Mouse (Mus musculus): ENCODE data around the gene Tln2. TPM values are rescaled to one million over a fixed set of nuclear protein-coding genes. Genes with fewer than 3 reads are reported as not detected.
"Not testable (repeated sequence)": the region's sequence is repeated elsewhere in the genome, so short reads cannot be mapped to it uniquely, and the experiment has no call there.

The Tln2 gene
- polyA plus RNA-seq, 1 experiment, result 17.0 TPM

DNA sequence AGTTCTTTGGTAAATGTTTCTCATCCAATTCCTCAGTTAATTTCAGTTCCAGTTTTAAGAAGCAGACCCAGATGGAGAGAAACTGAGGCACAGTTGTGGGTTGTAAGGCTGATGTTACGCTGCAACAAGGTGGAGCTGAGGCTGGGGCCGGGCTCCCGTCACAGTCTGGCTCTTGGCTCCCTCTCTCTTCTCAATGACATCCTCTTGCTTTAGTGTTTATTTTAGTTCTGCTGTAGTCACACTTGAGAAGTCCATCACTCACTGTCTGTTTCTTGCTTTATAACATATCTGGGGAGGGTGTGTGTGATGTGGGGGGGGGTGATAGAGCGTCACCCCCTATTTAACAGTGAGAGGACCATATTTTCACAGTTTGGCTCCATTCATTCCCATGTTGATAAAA lies 272.0 kb downstream of the Tln2 start:
- H3K9ac ChIP-seq (ENCODE audit: low read depth, poor library complexity, severe bottlenecking), result no peak overlapping the region
- no peak overlapping the region for H3K4me3 ChIP-seq (ENCODE audit: low read depth, low read length)
- H3K4me1 ChIP-seq (ENCODE audit: control insufficient read depth, insufficient read depth, low read length), result no peaks in the 10 kb centered on the region
- H3K9me3 ChIP-seq (replicated peaks; ENCODE audit: control insufficient read depth, insufficient read depth, low read length, poor library complexity, severe bottlenecking), result no peaks in the 10 kb centered on the region
- no peaks in the 10 kb centered on the region for H3K27me3 ChIP-seq (ENCODE audit: control insufficient read depth, insufficient read depth, low read length, poor library complexity, severe bottlenecking)
- H3K36me3 ChIP-seq (ENCODE audit: control insufficient read depth, insufficient read depth, low read length, poor library complexity, severe bottlenecking), result no peaks in the 10 kb centered on the region
- TF ChIP-seq POLR2A (IDR thresholded peaks at IDR 0.05; ENCODE audit: insufficient read depth, low read length) (no peak), EP300 (IDR thresholded peaks at IDR 0.05; ENCODE audit: insufficient read depth, low read depth, low read length) (no peak), CTCF (IDR thresholded peaks at IDR 0.05; ENCODE audit: low read depth, low read length) (no peak)
- no peak overlapping the region for H3K27ac ChIP-seq (ENCODE audit: insufficient read depth, low read length)

DNA sequence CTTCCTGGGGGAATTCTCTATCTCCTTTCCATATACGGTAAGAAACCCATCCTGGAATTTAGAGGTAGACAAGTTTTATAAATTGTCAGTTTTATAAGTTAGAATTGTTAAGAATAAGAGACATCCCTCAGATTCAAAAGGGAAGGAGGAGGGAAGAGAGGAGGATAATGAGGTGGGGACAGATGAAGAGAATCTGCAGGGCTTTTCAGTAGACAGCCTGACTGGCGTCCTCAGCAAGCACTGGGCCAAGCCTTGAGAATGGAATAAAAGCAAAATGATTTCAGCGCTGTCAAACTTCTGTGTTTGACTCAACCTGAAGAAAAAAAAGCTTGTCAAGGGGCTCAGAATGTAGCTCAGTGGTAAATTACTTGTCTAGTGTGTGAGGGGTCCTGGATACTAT lies 272.7 kb downstream of the Tln2 start:
- Histone ChIP-seq H3K4me1 (ENCODE audit: control insufficient read depth, insufficient read depth, low read length) (no peaks in the 10 kb centered on the region), H3K27me3 (ENCODE audit: control insufficient read depth, insufficient read depth, low read length, poor library complexity, severe bottlenecking) (no peaks in the 10 kb centered on the region), H3K27ac (ENCODE audit: insufficient read depth, low read length) (no peak overlapping the region), H3K9ac (ENCODE audit: low read depth, poor library complexity, severe bottlenecking) (no peak overlapping the region), H3K9me3 (replicated peaks; ENCODE audit: control insufficient read depth, insufficient read depth, low read length, poor library complexity, severe bottlenecking) (no peaks in the 10 kb centered on the region), H3K36me3 (ENCODE audit: control insufficient read depth, insufficient read depth, low read length, poor library complexity, severe bottlenecking) (no peaks in the 10 kb centered on the region), H3K4me3 (ENCODE audit: low read depth, low read length) (no peak overlapping the region)
- TF ChIP-seq POLR2A (IDR thresholded peaks at IDR 0.05; ENCODE audit: insufficient read depth, low read length), result no peak
- TF ChIP-seq CTCF (IDR thresholded peaks at IDR 0.05; ENCODE audit: low read depth, low read length), result no peak
- no peak for TF ChIP-seq EP300 (IDR thresholded peaks at IDR 0.05; ENCODE audit: insufficient read depth, low read depth, low read length)

DNA sequence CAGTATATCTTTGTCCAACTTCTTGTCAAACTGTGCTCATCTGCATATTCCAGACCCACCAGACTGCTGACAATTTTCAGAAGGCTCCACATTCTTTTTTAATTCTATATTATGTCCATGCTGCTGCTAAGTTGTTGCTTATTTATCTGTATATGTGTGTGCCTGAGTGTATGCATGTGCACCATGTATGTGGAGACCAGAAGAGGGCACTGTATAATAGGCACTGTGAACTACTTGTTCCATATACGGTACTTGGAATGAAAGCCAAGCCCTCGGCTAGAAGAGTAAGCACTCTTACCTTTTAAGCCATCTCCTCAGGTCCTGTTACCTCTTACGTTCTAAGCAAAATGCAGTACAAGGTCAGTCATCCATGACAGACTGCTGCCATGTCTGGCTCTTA lies 274.0 kb downstream of the Tln2 start:
- no peak overlapping the region for H3K4me3 ChIP-seq (ENCODE audit: low read depth, low read length)
- no peaks in the 10 kb centered on the region for H3K4me1 ChIP-seq (ENCODE audit: control insufficient read depth, insufficient read depth, low read length)
- H3K36me3 ChIP-seq (ENCODE audit: control insufficient read depth, insufficient read depth, low read length, poor library complexity, severe bottlenecking), result no peaks in the 10 kb centered on the region
- TF ChIP-seq CTCF (IDR thresholded peaks at IDR 0.05; ENCODE audit: low read depth, low read length) (no peak), EP300 (IDR thresholded peaks at IDR 0.05; ENCODE audit: insufficient read depth, low read depth, low read length) (no peak), POLR2A (IDR thresholded peaks at IDR 0.05; ENCODE audit: insufficient read depth, low read length) (no peak)
- H3K9me3 ChIP-seq (replicated peaks; ENCODE audit: control insufficient read depth, insufficient read depth, low read length, poor library complexity, severe bottlenecking), result no peaks in the 10 kb centered on the region
- H3K9ac ChIP-seq (ENCODE audit: low read depth, poor library complexity, severe bottlenecking), result no peak overlapping the region
- no peaks in the 10 kb centered on the region for H3K27me3 ChIP-seq (ENCODE audit: control insufficient read depth, insufficient read depth, low read length, poor library complexity, severe bottlenecking)
- no peak overlapping the region for H3K27ac ChIP-seq (ENCODE audit: insufficient read depth, low read length)

DNA sequence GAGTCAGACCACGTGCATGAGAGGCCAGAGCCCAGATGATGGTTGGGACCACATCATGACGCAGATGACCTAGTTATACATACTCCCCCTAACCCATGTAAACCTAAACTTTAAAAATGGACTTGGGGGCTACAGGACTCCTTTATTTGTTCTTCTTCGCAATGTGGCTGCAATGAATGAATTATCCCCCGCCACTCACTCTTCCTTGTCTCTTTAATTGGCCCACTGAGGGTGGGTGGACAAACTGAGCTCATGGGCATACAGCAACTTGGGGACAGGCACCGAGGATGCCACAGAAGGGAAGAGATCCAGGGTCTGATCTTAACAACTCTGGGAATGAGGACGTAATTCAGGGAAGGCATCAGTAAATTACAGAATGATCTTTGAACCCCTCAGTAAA lies 277.7 kb downstream of the Tln2 start:
- no peaks in the 10 kb centered on the region for H3K4me1 ChIP-seq (ENCODE audit: control insufficient read depth, insufficient read depth, low read length)
- H3K9me3 ChIP-seq (replicated peaks; ENCODE audit: control insufficient read depth, insufficient read depth, low read length, poor library complexity, severe bottlenecking), result no peaks in the 10 kb centered on the region
- TF ChIP-seq CTCF (IDR thresholded peaks at IDR 0.05; ENCODE audit: low read depth, low read length) (no peak), POLR2A (IDR thresholded peaks at IDR 0.05; ENCODE audit: insufficient read depth, low read length) (no peak), EP300 (IDR thresholded peaks at IDR 0.05; ENCODE audit: insufficient read depth, low read depth, low read length) (no peak)
- H3K4me3 ChIP-seq (ENCODE audit: low read depth, low read length), result no peak overlapping the region
- no peak overlapping the region for H3K27ac ChIP-seq (ENCODE audit: insufficient read depth, low read length)
- H3K36me3 ChIP-seq (ENCODE audit: control insufficient read depth, insufficient read depth, low read length, poor library complexity, severe bottlenecking), result no peaks in the 10 kb centered on the region
- no peaks in the 10 kb centered on the region for H3K27me3 ChIP-seq (ENCODE audit: control insufficient read depth, insufficient read depth, low read length, poor library complexity, severe bottlenecking)
- H3K9ac ChIP-seq (ENCODE audit: low read depth, poor library complexity, severe bottlenecking), result no peak overlapping the region

DNA sequence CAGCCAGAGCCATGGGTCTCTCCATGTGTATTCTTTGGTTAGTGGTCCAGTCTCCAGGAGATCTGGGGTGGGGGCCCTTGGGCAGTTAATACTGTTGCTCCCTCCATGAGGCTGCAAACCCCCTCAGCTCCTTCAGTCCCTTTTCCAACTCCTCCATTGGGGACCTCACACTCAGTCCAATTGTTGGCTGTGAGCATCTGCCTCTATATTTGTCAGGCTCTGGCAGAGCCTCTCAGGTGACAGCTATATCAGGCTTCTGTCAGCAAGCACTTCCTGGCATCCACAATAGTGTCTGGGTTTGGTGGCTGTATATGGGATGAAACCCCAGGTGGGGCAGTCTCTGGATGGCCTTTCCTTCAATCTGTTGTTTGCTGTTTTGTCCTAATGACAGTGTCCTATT lies 279.2 kb downstream of the Tln2 start:
- not testable (repeated sequence) for H3K4me3 ChIP-seq (ENCODE audit: low read depth, low read length); H3K9me3 ChIP-seq (replicated peaks; ENCODE audit: control insufficient read depth, insufficient read depth, low read length, poor library complexity, severe bottlenecking); H3K27me3 ChIP-seq (ENCODE audit: control insufficient read depth, insufficient read depth, low read length, poor library complexity, severe bottlenecking); H3K27ac ChIP-seq (ENCODE audit: insufficient read depth, low read length); H3K4me1 ChIP-seq (ENCODE audit: control insufficient read depth, insufficient read depth, low read length); H3K9ac ChIP-seq (ENCODE audit: low read depth, poor library complexity, severe bottlenecking); H3K36me3 ChIP-seq (ENCODE audit: control insufficient read depth, insufficient read depth, low read length, poor library complexity, severe bottlenecking)

DNA sequence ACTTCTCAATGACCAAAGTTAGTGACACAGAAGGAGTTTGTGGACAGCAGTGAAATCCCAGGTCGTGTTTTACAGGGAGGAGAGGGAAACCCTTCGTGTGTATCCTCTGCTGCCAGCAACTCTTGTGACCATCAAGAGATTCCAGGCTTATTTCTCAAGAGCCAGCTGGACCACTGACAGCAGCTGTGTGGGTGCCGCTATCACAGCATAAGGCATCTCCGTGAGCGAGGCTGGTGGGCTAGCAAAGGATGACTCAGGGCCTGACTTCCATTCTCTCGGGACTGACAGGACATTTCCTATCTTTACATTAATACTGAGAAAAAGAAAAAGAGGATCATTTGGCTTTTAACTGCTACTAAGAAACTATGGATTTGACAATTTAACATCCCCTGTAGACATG lies 283.1 kb downstream of the Tln2 start:
- TF ChIP-seq POLR2A (IDR thresholded peaks at IDR 0.05; ENCODE audit: insufficient read depth, low read length), result no peak
- no peak for TF ChIP-seq CTCF (IDR thresholded peaks at IDR 0.05; ENCODE audit: low read depth, low read length)
- no peak for TF ChIP-seq EP300 (IDR thresholded peaks at IDR 0.05; ENCODE audit: insufficient read depth, low read depth, low read length)
- Histone ChIP-seq H3K27ac (ENCODE audit: insufficient read depth, low read length) (no peak overlapping the region), H3K27me3 (ENCODE audit: control insufficient read depth, insufficient read depth, low read length, poor library complexity, severe bottlenecking) (no peaks in the 10 kb centered on the region), H3K9me3 (replicated peaks; ENCODE audit: control insufficient read depth, insufficient read depth, low read length, poor library complexity, severe bottlenecking) (no peaks in the 10 kb centered on the region), H3K4me3 (ENCODE audit: low read depth, low read length) (no peak overlapping the region), H3K9ac (ENCODE audit: low read depth, poor library complexity, severe bottlenecking) (no peak overlapping the region), H3K36me3 (ENCODE audit: control insufficient read depth, insufficient read depth, low read length, poor library complexity, severe bottlenecking) (no peaks in the 10 kb centered on the region), H3K4me1 (ENCODE audit: control insufficient read depth, insufficient read depth, low read length) (no peaks in the 10 kb centered on the region)

Measured in ES-Bruce4 (cell line).